Mouse (Mus musculus) lung, adult 2 months (tissue): ENCODE measurements around the gene Olig3. TPM values are rescaled to one million over a fixed set of nuclear protein-coding genes. Genes with fewer than 3 reads are reported as not detected.

Experiments
- DNase-seq: peaks from one replicate; pipeline ENCODE4 v3.0.0; 2022
- H3K4me1 ChIP-seq: fragments of 200-500 bp; 2 replicates; pipeline ENCODE4 v1.6.1; 2011; ENCODE audit warnings: low read length; ENCODE audit not compliant: control insufficient read depth, insufficient read depth
- H3K4me3 ChIP-seq: fragments of 200-500 bp; replicated peaks from 2 replicates; pipeline ENCODE3; 2011; ENCODE audit warnings: low read depth, mild to moderate bottlenecking, control low read depth, low read length; ENCODE audit errors: extremely low read depth
- CTCF ChIP-seq: fragments of 200-500 bp; IDR thresholded peaks from 2 replicates; pipeline ENCODE4 v1.5.1; 2011; ENCODE audit warnings: mild to moderate bottlenecking, low read length, control low read depth; ENCODE audit not compliant: insufficient read depth
- POLR2A ChIP-seq: fragments of 200-500 bp; IDR thresholded peaks from 2 replicates; pipeline ENCODE4 v1.6.1; 2011; ENCODE audit warnings: low read depth, mild to moderate bottlenecking, control low read depth, low read length, borderline replicate concordance; ENCODE audit errors: extremely low read depth
- WGBS: fragments of 180-500 bp; shearing (Covaris S2); methylation state at CpG from one replicate; pipeline ENCODE4 v1.1.7; 2018; 5-methylcytosine and 5-hydroxymethylcytosine counted together
- polyA plus RNA-seq: library from polyadenylated mRNA; depleted of rRNA; stranded (reverse); fragments of >200 nt; gene quantifications from 2 replicates; pipeline ENCODE4 v1.2.3, GENCODE M21; 2012; rRNA removed

The Olig3 gene
- polyA plus RNA-seq, 1 experiment: 0.32 TPM

DNA sequence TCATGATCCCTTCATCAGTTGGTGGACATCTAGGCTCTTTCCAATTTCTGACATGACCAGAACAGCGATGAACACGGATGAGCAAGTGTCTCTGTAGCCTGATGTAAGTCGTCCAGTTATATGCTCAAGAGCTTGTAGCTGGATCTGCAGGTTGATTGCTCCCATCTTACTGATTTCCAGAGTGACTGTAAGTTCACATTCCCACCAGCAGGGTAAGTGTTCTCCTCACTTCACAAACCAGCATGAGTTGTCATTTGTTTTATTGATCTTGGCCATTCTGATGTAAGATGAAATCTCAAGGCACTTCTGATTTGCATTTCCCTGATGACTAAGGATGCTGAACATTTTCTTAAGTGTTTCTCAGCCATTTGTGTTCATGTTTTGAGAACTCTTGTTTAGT is 27.8 kb downstream of the Olig3 start:
- WGBS: 81% methylated on average over 3 of the region's 3 CpGs
- H3K4me1 ChIP-seq: no peaks in the 10 kb centered on the region
- no peak for TF ChIP-seq POLR2A
- TF ChIP-seq CTCF: no peak
- H3K4me3 ChIP-seq: no peak overlapping the region
- no peak for DNase-seq

DNA sequence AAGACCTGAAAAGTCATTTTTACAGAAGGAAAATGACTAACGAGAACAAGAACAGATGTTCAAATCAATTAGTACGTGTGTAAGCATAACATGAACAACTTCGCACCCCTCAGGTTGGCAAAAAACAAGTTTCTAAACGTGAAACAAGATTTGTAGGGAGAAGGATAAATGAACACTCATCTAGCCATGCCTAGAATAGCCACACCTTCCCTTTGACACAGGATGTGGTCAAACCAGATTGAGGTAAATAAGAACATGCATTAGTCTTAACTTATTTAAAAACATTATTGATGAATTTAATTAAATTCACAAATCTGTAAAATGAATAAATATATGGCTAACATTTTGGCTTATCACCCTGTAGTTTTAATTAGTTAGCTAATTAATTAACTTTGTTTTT is 35.5 kb downstream of the Olig3 start:
- H3K4me1 ChIP-seq: no peaks in the 10 kb centered on the region
- WGBS: 79% methylated on average over 4 of the region's 4 CpGs
- TF ChIP-seq POLR2A (no peak), CTCF (no peak)
- no peak overlapping the region for H3K4me3 ChIP-seq
- no peak for DNase-seq

DNA sequence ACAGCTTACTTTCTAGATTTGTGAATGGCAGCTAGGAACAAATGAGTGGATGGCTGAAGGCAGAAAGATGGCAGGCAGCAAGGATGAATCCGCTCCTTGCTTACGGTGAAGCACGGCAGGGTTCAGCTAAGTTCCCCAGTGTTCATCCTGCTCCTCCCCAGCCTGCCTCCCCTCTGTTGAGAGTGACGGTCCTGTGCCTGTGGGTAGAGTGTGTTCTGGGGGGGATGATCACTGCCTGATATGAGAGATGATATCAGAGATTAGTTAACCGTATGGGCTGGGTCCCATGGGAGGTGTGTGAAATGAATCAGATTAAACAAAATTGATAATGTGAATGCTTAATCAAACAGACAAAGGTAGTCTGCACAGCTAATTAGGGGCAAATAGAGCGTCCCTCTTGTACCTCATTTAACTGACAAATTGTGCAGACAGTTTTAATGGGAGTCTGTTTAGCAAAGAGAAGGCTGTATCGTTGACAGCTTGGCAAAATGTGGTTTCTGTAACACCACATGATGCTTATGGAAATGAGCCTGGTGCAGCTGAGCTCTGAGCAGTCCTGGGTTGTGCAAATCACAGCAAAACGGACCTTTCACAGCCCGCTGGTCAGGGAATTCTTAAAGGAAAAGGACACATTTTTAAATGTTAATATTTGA is 40.3 kb downstream of the Olig3 start:
- DNase-seq: no peak
- 54% methylated on average over 9 of the region's 9 CpGs for WGBS
- no peak for TF ChIP-seq POLR2A
- TF ChIP-seq CTCF: no peak
- H3K4me1 ChIP-seq: no peaks in the 10 kb centered on the region
- no peak overlapping the region for H3K4me3 ChIP-seq

DNA sequence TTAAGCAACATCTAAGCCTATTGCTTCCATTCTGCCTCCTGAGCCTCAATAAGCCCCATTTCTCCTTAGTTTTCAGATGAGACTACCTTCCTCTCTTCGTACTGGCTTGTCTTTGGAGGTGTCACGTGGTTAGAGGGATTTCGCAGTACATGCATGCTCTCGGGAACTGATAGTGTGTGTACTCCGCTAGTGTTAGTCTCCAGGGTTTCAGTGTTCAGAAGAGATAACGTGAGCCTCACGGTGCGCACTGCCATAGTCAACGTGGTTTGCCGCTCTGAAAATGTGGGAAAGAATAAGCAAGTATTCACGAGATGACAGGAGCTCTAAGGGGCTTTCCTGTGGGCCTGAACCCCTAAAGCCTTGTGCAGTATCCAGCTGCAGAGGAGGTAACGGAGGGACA is 41.1 kb downstream of the Olig3 start:
- no peak for DNase-seq
- Histone ChIP-seq H3K4me3 (no peak overlapping the region), H3K4me1 (no peaks in the 10 kb centered on the region)
- no peak for TF ChIP-seq POLR2A
- WGBS: 84% methylated on average over 12 of the region's 12 CpGs

DNA sequence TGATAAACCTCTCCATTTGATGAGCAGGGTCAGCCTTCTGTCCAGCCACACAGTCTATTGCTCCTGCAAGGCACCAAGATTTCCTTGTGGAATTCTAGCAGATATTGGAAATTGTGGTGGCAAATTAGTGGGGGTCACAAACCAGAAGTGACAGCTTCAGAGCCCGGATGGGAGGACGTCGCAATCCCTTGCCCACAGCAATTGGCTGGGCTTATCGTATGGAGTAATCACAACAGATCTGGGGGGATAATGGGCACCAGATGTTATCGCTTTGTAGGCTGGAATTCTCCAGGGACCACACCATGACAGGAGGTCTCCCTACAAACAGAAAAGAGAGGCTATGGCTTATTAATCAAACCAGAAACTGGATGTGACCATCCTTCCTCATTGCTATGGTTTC is 44.8 kb downstream of the Olig3 start:
- TF ChIP-seq CTCF (no peak), POLR2A (no peak)
- DNase-seq: no peak
- WGBS: 43% methylated on average over 5 of the region's 5 CpGs
- Histone ChIP-seq H3K4me3 (no peak overlapping the region), H3K4me1 (no peaks in the 10 kb centered on the region)

DNA sequence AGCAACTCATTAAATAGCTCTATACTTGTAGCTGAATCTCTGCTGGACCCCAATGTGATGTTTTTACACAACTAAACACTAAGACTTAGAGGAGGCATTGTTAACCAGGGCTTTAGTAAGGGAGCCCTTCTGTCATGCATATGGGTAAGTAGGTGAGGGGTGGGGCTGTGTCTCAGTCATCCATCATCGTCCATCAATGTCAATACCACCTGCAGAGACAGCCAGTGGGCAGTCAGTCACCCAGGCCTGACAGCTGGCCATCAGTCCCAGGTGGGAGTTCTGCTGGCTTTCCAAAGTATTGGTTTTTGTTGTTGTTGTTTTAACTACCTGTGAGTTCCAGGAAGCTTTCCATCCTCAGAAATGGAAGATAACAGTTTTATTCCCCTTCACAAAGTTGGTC is 48.1 kb downstream of the Olig3 start:
- TF ChIP-seq CTCF (no peak), POLR2A (no peak)
- DNase-seq: no peak
- Histone ChIP-seq H3K4me3 (no peak overlapping the region), H3K4me1 (no peaks in the 10 kb centered on the region)
- 26% methylated on average over 1 of the region's 1 CpGs for WGBS

DNA sequence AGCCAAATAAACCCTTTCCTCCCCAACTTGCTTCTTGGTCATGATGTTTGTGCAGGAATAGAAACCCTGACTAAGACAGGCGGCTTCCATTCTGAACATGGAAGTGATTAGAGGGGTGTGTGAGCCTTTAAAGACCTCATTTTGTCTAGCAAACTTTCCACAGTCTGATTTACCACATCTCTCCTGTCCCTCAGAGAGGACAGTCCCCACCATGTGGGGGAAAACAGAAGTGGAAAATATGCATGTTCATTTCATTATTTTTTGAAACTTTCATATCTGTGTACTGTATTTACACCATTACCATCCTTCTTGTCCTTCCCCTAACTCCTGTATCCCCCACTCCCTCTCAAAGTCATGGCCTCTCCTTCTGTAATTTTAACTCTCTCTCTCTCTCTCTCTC is 49.6 kb downstream of the Olig3 start:
- DNase-seq: no peak
- Histone ChIP-seq H3K4me1 (no peaks in the 10 kb centered on the region), H3K4me3 (no peak overlapping the region)
- no peak for TF ChIP-seq POLR2A
- 67% methylated on average over 1 of the region's 1 CpGs for WGBS

DNA sequence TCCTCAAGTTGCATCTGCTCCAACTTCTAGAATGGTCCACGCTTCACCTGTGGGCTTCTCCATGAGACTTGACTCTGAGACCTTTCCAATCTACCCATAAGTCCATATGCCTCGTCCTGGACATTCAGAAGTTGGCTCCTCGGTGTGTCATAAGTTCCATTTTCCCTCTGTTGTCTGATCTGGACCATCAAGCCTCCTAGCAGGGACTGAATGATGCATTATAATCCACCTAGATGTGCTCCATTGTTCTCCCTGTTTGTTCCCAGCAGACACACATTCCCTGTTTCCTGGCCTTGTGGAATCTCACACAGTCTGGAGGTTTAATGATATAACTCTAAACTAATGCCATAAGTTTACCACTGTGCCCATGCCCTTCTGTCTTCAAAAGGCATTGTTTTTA is 50.8 kb downstream of the Olig3 start:
- H3K4me1 ChIP-seq: no peaks in the 10 kb centered on the region
- TF ChIP-seq CTCF: no peak
- TF ChIP-seq POLR2A: no peak
- 85% methylated on average over 3 of the region's 3 CpGs for WGBS
- DNase-seq: no peak
- H3K4me3 ChIP-seq: no peak overlapping the region

Other genes starting within 250 kb of the Olig3 start
- 53.1 and 72.3 TPM in 2 replicates for gene Ifngr1, start 235.4 kb downstream of the Olig3 start, polyA plus RNA-seq